Mouse (Mus musculus) G1E (cell line): ENCODE measurements around the gene Kcnj4.

Experiments used
- CTCF ChIP-seq: IDR thresholded peaks from 2 replicates; pipeline ENCODE4 v1.5.1; 2012; ENCODE audit warnings: low read depth, low read length, inconsistent platforms, mixed read lengths
- GATA1 ChIP-seq: IDR thresholded peaks from 2 replicates; pipeline ENCODE4 v1.6.1; 2012; ENCODE audit warnings: borderline replicate concordance, low read length, inconsistent platforms, mixed read lengths

DNA sequence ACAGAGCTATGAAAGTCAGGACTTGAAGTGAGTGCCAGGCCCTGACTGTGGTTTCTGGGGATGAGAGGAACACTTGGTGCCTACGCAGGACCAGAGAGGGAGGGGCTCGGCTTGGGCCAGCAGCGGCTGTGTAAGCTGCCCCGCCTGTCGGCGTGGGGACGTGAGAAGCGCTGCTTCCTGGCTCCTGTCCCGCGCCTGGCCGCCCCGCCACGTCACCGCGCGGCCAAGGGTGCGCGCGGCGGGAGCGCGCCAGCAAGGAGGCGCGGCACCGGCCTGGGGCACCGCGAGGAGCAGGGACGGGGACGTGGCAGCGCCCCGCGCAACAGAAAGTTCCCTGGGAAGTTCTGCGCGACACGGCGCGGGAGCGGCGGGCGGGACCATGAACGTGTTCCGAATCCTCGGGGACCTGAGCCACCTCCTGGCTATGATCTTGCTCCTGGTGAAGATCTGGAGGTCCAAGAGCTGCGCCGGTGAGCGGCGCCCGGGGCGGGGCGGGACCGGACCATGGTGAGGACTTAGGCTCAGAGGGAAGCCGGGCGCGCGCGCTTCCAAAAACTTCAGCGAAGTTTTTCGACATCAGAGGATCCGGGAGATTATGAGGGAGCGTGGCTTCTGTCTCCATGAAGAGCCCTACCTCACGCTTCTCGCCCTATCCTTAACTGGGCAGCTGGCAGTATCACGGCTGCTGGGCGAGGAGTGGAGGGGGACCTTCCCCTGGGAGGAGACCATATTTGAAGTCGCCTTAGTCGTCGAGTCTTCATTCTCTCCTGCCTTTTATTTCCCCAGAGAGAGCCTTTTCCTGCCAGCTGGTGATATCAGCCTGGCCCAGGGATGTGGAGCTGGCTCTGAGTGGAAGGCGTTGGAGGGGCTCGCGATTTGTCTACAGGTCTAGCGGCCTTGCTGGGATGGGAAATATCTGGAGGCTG, 11.4 kb upstream of the Kcnj4 start, which contains the start of gene Kdelr3:
- TF ChIP-seq CTCF = no peak
- no peak for TF ChIP-seq GATA1
